Mouse (Mus musculus) bone marrow macrophage, adult 2 months (primary cell): Measurements from ENCODE around the gene Celf5.

Experiments used
- CTCF ChIP-seq: IDR thresholded peaks from 2 replicates; pipeline ENCODE4 v1.5.1; 2012; ENCODE audit warnings: low read depth, mild to moderate bottlenecking, low read length, moderate library complexity
- POLR2A ChIP-seq: IDR thresholded peaks from 2 replicates; pipeline ENCODE4 v1.6.1; 2012; ENCODE audit warnings: mild to moderate bottlenecking, low read depth, low read length, borderline replicate concordance

- TF ChIP-seq POLR2A, result no peak
- TF ChIP-seq CTCF, result no peak
These were observed 66.8 kb downstream of the Celf5 start for GRCm38 (mm10) chr10:81415549-81416310.
